Mouse (Mus musculus) layer of hippocampus, adult 2 months (tissue): ENCODE measurements around the gene Keap1. TPM values are rescaled to one million over a fixed set of nuclear protein-coding genes. Genes with fewer than 3 reads are reported as not detected.
"Not testable (repeated sequence)": the region's sequence is repeated elsewhere in the genome, so short reads cannot be mapped to it uniquely, and the experiment has no call there.

ENCODE experiments used
- DNase-seq, 2 experiments: peaks; one replicate each; pipeline ENCODE4 v3.0.0; 2022; ENCODE audit warnings: low spot score in 2 of 2
- H3K27ac ChIP-seq: fragments of 200-600 bp; 2 replicates; pipeline ENCODE4 v1.8.1; 2022
- H3K4me3 ChIP-seq: fragments of 200-600 bp; 2 replicates; pipeline ENCODE4 v1.8.1; 2022; ENCODE audit warnings: mild to moderate bottlenecking
- CTCF ChIP-seq: fragments of 200-600 bp; conservative IDR thresholded peaks from 2 replicates; pipeline ENCODE4 v1.8.1; 2022; ENCODE audit warnings: antibody characterized with exemption, mild to moderate bottlenecking, moderate library complexity
- total RNA-seq, 2 experiments: library from RNA; stranded (reverse); gene quantifications; 2 replicates each; pipeline ENCODE4 v1.2.3; 2021

Gene Keap1
- total RNA-seq, 2 experiments from 2014 or later = 56.7 to 60.6 TPM

DNA sequence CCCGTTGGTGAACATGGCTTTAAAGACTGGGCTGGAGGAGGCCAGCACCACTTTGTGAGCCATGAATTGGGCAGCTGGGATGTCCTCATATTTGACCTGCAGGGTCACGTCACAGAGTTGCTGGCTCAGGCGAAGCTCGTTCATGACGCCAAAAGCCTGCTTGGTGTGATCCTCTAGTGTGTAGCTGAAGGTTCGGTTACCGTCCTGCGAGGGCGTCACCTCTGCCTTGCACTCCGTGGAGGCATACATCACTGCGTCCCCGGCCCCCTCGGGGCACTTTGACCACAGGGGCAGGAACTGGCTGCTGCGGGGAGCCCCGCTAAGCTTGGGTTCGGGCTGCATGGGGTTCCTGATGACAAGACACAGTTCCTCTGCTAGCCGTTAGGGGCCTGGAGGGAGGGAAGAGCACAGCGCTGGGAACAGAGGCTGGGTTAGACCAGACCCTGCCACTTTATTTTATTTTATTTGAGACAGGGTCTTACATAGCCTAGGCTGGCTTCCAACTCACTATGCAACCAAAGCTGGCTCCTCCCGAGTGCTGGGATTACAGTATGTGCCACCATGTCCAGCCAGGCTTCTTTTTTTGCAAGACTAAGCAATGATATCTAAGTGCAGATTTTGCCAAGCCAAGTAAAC lies 1.7 kb downstream of the Keap1 start:
- peak overlapping the region; percentile 99 for H3K27ac ChIP-seq
- TF ChIP-seq CTCF = peak; percentile 76
- DNase-seq = no peak
- peak overlapping the region; percentile 82 for H3K4me3 ChIP-seq

DNA sequence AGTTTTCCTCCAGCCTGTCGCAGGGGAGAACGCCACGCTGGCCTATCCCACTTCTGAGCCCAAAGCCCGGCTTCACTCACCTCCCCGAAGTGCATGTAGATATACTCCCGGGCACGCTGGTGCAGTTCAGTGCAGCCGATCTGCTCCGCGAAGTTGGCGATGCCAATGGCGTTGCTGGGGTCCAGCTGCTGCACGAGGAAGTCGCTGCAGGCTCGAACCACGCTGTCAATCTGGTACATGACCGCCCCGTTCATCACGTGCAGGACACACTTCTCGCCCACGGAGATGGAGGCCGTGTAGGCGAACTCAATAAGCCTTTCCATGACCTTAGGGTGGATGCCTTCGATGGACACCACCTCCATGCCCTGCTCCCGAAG lies 2.2 kb downstream of the Keap1 start:
- DNase-seq = no peak
- Histone ChIP-seq H3K4me3 (peak overlapping the region; percentile 82), H3K27ac (peak overlapping the region; percentile 99; the same call in 1 of the 2 replicates)
- no peak for TF ChIP-seq CTCF

DNA sequence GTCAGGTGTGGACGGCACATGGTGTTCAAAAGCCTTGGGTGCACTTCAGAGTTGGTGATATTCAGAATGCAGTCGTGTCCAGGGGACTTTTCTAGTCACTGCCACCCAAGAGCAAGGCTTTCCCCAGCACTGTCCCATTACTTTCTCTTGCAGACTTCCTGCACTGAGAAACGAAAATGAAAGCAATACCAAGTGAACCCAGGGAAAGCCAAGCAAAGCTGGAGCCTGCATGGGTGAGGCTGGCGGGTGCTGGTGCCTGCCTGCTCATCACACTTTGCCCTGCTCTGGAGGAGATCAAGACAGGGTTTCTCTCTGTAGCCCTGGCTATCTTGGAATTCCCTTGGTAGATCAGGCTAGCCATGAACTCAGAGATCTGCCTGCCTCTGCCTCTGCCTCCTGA lies 3.8 kb downstream of the Keap1 start:
- Histone ChIP-seq H3K27ac (no peak overlapping the region), H3K4me3 (no peak overlapping the region)
- TF ChIP-seq CTCF = no peak
- no peak for DNase-seq

DNA sequence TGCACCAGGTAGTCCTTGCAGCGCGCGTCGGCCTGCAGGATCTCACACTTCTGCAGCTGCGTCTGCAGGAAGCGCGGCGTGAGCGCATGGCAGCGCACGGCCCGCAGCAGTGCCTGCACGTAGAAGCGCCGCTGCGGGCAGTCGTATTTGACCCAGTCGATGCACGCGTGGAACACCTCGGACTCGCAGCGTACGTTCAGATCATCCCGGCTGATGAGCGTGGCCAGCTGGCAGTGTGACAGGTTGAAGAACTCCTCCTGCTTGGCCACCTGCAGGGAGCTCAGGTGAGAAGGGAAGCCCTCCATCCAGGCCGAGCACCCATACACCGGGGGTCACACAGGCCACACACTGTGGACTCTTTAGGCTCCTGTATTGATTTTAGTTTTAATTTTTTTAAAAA lies 5.4 kb downstream of the Keap1 start:
- Histone ChIP-seq H3K4me3 (no peak overlapping the region), H3K27ac (no peak overlapping the region)
- no peak for DNase-seq
- TF ChIP-seq CTCF = no peak

DNA sequence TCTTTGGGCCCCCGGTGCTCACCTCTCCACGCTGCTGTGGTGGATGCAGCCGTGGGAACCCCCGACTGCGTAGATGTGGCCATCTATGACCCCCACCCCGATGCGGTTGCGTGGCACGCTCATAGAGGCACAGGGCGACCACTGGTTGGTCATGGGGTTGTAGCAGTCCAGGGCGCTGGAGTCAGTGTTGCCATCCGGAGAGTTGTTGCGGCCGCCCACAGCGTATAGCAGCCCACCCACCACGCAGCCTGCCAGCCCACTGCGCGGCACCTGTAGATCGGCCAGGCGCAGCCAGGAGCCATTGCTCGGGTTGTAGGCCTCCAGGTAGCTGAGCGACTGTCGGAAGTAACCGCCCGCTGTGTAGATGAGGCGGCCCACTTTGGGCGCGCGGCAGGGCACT lies 5.8 kb downstream of the Keap1 start:
- Histone ChIP-seq H3K27ac (no peak overlapping the region), H3K4me3 (no peak overlapping the region)
- no peak for DNase-seq
- TF ChIP-seq CTCF = no peak

DNA sequence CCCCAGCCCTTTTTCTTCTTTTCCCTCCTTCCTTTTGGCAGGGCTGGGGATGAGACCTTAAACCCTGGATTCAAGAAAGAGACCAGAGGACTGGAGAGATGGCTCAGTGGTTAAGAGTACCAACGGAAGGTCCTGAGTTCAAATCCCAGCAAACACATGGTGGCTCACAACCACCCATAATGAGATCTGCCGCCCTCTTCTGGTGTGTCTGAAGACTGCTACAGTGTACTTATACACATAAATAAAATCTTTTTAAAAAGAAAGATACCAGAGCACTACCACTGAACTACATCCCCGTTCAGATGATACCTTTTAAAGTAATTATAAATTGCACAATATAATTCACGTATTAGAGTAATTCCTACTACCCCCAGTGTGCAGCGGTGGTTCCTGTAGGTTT lies 6.3 kb downstream of the Keap1 start:
- DNase-seq = no peak
- peak; percentile 55 for TF ChIP-seq CTCF
- H3K4me3 ChIP-seq = no peak overlapping the region
- H3K27ac ChIP-seq = no peak overlapping the region

DNA sequence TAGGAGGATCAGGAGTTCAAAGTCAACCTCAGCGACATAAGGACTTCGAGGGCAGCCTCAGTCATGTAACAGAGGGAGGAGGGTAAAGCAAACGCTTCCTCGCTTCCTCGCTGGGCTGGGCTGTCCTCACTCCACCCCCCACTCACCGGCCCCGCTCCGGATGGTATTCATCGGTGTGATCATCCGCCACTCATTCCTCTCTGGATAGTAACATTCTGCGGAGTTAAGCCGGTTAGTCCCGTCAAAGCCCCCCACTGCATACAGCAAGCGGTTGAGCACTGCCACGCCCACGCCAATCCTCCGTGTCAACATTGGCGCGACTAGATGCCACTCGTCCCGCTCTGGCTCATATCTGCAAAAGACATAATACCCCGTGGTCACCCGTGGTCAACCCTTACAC lies 7.6 kb downstream of the Keap1 start:
- DNase-seq = no peak
- no peak overlapping the region for H3K27ac ChIP-seq
- H3K4me3 ChIP-seq = no peak overlapping the region
- TF ChIP-seq CTCF = no peak

DNA sequence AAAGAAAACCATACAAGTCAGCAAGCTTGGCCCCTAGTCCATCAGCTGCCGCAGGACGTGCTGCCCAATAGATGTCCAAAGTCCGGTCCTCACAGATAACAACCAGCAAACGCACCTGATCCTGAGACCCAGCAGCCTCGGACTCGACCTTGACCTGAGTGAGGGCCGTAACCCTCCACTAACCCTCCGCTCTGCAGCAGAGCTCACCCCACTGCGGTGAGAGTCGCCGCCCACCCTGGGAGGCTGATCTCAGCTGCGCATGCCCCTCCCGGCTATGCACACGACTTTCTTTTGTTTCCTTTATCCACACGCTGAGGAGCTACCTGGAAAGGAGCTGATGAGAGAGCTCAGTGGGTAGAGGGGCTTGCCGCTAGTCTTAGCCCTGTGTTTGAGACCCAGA lies 11.8 kb downstream of the Keap1 start:
- no peak for DNase-seq
- no peak for TF ChIP-seq CTCF
- no peak overlapping the region for H3K27ac ChIP-seq
- peak overlapping the region; percentile 5; the same call in 1 of the 2 replicates for H3K4me3 ChIP-seq

DNA sequence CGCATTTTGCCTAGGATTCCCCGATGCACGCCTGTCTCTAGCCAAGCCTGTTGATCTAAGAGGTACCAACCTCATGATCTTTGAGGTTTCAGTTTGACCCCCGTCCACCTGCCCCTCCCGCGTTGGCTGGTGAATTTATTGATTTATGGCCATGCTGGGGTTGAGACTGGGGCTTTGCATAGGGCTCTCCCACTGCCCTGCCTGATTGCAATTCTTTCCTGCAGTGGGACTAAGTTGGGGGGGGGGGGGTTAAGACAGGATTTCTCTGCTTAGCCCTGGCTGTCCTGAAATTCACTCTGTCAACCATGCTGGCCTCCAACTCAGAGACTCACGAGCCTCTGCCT lies 13.8 kb downstream of the Keap1 start:
- Histone ChIP-seq H3K4me3 (peak overlapping the region; percentile 36), H3K27ac (no peak overlapping the region)
- no peak for DNase-seq

DNA sequence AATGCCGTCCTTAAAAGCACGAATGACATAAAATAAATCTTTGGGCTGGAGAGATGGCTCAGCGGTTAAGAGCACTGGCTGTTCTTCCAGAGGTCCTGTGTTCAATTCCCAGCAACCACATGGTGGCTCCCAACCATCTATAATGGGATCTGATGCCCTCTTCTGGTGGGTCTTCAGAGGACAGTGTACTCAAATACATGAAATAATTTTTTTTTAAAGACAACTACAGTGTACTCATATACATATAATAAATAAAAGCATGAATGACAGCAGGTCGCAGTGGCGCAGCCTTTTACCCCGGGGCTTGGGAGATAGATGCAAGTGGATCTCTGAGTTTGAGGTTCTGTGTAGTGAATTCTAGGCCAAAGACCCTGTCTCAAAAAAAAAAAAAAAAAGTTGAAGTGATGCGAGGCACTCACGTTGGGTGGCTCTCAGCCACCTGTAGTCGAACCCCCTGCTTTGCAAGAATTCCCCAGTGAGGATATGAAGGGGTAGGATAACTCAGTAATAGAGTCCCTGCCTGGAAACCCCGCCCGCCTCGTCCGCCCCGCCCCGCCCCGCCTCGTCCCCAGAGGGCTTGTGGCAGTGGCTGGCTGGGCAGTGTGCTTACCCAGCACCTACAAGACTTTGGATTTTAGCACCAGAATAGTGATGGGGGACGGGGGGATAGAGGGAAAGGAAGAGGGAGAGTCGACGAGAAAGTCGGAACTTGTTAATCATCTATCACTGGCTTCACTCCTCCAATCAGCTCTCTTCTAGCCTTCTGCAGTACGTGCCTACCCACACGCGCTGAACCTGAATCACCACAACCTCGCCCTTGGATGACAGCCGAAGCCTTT lies 14.4 kb downstream of the Keap1 start:
- peak; percentile 34 for TF ChIP-seq CTCF
- Histone ChIP-seq H3K4me3 (peak overlapping the region; percentile 36), H3K27ac (no peak overlapping the region)
- no peak for DNase-seq

More for the DNA sequence above, 13.8 kb downstream of the Keap1 start:
- TF ChIP-seq CTCF = no peak

DNA sequence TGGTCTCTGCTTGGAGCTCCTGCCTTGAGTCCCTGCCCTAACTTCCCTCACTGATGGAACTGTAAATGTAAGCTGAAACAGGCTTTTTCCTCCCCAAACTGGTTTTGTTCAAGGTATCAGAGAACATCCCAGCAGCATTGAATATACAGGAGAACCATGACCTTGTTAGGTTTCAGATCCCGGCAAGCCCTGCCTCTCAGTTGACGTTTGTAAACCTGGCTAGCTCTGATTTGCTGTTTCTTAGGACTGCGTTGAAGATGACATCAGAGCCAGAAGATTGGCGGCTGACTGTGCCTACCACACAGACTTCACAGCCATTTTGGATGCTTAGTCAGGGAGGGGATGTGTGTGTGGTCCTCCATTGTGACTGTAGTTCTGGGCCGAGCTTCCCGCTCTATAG lies 15.3 kb downstream of the Keap1 start:
- no peak for DNase-seq
- Histone ChIP-seq H3K4me3 (no peak overlapping the region), H3K27ac (no peak overlapping the region)
- TF ChIP-seq CTCF = no peak

DNA sequence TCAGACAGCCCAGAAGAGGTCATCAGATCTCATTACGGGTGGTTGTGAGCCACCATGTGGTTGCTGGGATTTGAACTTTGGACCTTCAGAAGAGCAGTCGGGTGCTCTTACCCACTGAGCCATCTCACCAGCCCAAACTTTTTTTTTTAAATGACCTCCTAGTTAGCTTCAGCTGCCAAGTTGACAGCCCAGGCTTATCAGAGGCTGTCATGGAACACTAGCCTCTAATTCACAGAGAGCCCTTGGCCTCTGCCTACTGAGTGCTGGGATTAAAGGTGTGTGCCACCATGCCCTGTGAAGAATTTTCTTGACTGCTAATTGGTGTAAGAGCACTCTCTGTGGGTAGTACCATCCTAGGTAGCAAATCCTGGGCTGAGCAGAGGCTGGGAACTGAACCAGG lies 15.7 kb downstream of the Keap1 start:
- DNase-seq, H3K27ac ChIP-seq: not testable (repeated sequence)

DNA sequence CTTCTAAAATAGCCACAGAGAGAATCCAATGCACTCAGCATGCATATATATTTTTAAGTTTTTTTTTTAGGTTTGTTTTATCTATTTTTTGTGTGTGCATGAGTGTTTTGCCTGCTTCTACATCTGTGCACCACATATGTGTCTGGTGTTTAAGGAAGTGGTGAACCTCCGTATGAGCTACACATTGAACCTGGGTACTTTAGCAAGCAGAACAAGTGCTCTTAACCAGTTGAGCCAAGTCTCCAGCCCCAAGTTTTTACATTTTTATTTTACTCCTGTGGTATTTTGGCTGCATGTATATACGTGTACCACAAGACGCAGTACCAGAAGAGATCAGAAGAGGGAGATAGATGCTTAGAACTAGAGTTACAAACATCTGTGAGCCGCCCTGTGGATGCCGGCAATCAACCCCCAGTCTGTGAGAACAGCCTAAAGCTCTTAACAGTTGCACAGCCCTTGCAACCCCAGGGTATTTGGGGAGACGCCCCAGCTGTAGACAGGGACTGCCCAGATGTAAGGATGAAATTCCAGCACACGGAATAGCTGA lies 17.7 kb downstream of the Keap1 start:
- no peak for DNase-seq
- peak overlapping the region; percentile 75; the same call in 1 of the 2 replicates for H3K27ac ChIP-seq
- TF ChIP-seq CTCF = peak; percentile 76
- no peak overlapping the region for H3K4me3 ChIP-seq

More for the DNA sequence above, 15.7 kb downstream of the Keap1 start:
- H3K4me3 ChIP-seq = not testable (repeated sequence)
